Mouse (Mus musculus): ENCODE results near the gene Pigk. TPM values are rescaled to one million over a fixed set of nuclear protein-coding genes. Genes with fewer than 3 reads are reported as not detected.
A peak's percentile ranks its signal among the peaks of the same experiment; 100 is the strongest.

Pigk gene
- polyA plus RNA-seq, 1 experiment from 2014 or later, result 41.7 TPM

DNA sequence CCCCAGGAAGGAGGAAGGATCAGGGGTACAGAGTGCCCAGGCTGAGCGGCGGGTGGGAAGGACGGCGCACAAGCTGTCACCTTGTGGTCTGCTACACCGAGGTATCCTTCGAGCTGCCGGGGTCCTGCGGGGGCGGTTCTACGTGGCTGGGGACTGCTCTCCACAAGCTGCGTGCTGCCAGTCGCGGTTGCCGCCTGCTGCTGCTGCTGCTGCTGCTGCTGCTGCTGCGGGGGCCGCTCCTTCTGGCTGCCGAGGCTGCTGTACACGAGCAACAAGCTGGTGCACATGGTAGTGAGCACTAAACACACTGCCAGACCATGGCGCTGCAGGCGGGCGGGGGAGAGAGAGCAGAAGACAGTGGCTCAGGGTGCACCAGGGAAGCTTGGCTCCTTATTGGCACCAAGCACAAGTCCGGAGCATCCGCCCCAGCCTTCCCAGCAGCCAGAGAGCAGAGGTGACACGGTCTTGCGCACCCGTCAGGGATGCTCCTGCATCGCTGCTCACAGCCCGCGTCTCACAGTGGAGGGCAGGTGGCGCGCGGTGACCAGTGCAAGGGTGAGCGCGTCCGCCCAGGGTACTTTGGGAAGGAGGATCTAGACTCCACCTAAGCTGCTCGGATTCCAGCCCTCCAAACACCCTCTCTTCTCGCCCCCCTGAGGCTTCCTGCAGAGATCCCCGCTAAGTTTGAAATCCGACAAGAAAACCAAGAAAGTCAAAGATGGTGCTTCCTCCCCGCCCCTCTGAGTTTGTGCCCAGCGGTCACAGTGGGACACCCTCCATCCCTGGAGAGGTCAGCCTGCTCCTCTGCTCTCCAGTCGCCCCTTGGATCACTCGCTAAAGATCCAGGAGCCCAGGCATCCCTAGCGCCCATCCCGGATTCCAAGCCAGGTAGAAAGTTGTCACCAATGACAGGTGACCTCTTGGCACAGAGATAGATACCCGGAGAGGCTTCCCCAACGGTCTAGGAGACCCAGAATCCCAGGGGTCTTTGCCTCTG lies 267.4 kb downstream of the Pigk start:
- peak; percentile 10 for DNase-seq (ENCODE audit: low spot score)

- DNase-seq (ENCODE audit: low spot score), result peak; percentile 9
Observed at GRCm38 (mm10) chr3:152981988-152982387, 268.1 kb downstream of the Pigk start, which contains the start of gene St6galnac5. Gene St6galnac5, minus strand, starts transcription at chr3:152982246.

DNA sequence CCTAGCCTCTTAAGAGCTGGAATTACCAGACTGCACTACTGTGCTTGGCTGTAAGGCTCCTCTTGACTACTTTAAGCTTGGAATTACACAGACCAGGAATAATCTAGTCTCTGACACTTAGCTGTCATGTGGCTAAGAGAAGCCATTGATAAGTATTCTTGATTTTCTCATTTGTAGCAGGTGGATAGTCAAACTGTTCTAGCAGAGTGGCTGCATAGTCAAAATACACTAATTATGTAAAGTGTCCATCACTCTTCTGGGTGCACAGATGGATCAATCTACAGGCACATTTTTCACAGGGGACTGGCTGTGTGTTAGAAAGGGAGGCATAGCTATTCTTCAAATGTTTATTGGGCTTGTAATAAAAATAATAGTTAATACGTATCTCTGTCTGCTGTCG lies 276.9 kb downstream of the Pigk start:
- DNase-seq (ENCODE audit: low spot score), result no peak

GRCm38 (mm10) chr3:152993608-152994007 lies 279.7 kb downstream of the Pigk start:
- no peak for DNase-seq (ENCODE audit: low spot score)

DNA sequence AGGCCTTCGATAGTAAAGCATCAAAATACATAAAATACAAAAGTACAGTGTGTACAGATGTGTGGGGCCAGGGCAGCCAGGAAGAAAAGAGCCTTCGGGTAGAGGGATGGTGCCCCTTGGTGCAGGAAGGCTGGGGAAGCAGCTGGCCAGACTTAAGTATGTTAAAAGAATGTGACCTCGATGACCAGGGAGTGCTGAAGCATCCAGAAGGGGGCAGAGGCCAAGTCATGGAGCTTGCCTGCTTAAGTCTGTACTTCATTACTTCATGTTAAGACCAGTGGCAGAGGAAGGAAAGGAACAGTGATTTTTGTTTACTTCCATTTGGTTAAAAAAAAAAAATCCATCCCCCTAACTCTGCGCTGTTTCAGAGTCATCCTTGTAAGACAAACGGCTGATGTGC lies 284.2 kb downstream of the Pigk start:
- no peak for DNase-seq (ENCODE audit: low spot score)

DNA sequence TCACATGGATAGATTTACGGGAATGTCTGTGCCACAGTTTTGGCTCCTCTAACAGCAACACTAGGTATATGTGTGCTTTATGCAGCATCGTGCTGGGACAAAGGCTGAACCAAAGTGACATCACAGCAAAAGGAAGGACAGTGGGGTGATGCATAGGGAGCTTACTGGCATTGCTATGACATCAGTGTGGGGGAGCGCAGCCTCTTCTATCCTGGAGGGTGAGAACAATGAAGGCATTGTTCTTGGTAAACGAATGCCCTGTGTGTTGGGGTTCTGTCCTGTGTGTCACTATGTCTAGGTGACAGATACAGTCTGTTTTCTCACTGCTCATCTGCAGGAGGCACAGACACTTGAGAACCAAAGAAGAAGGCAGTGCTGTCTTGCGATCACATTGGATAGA lies 285.0 kb downstream of the Pigk start:
- no peak for DNase-seq (ENCODE audit: low spot score)

DNA sequence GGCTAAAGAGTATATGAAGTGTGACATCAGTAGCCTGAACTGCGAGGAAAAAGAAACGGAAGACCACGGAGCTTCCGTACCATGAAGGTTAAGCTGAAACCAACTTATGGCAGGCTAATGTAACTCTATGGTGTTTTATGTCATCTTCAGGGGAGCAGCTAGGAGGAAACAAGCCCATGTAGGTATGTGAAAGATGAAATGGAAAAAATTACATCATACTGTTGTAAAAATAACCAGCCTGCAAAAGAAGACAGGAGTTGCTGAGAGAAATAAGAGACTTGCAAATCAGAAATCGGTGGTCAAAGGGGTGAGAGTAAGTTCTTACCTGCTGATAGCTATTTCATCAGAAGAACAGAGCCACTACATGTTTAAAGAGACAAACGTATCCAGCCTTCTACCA lies 293.0 kb downstream of the Pigk start:
- no peak for DNase-seq (ENCODE audit: low spot score)

DNA sequence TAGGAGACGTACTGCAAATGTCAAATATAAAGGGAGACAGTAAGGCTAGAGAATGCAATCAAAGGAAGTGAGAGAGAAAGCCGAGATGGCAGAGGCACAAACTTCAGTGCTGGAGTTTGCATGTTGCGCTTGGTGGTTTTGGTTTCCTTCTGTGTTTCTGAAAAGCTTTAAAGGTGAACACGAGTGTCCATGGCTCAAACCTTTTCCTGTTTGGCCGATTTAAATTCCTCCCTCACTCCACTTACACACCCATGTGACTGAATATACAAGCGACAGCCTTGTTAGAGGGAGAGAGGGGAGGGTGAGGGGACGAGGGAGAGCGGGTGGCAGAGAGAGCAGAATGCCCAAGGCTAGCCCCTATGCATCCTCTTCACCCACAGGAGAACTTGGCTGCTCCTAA lies 302.5 kb downstream of the Pigk start:
- no peak for DNase-seq (ENCODE audit: low spot score)

- no peak for DNase-seq (ENCODE audit: low spot score)
Observed at GRCm38 (mm10) chr3:153018051-153018450, 304.2 kb downstream of the Pigk start.

DNA sequence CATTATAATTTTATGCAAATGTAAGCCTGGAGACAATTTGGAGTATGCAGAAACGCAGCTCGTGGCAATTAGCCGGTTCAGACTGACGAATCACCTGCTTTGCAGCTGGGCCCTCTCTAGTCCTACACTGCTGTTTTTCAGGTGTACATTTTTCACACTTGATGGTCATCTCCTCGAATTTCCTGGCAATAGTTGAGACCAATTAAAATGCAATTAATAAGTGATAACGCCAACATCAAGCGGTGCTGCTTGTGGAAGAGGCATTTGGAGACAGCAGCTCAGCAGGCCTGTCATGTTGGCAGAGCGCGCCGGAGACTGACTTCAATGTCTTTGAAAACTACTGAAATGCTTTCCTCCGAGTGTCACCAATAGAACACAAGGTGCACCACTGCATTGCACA lies 310.1 kb downstream of the Pigk start:
- DNase-seq (ENCODE audit: low spot score), result no peak

Other genes starting within 250 kb of the Pigk start
- gene Ak5, start 45.7 kb upstream of the Pigk start, polyA plus RNA-seq (2015; fragmentation: Nextera tagmentation; extraction: Ambion mirVana), result 0.14 TPM in 1 of 2 replicates, not detected in the other

All from thymus, postnatal 0 days (tissue).